ENCODE assay signal across 16 mouse cellular contexts in the genomic region with DNA sequence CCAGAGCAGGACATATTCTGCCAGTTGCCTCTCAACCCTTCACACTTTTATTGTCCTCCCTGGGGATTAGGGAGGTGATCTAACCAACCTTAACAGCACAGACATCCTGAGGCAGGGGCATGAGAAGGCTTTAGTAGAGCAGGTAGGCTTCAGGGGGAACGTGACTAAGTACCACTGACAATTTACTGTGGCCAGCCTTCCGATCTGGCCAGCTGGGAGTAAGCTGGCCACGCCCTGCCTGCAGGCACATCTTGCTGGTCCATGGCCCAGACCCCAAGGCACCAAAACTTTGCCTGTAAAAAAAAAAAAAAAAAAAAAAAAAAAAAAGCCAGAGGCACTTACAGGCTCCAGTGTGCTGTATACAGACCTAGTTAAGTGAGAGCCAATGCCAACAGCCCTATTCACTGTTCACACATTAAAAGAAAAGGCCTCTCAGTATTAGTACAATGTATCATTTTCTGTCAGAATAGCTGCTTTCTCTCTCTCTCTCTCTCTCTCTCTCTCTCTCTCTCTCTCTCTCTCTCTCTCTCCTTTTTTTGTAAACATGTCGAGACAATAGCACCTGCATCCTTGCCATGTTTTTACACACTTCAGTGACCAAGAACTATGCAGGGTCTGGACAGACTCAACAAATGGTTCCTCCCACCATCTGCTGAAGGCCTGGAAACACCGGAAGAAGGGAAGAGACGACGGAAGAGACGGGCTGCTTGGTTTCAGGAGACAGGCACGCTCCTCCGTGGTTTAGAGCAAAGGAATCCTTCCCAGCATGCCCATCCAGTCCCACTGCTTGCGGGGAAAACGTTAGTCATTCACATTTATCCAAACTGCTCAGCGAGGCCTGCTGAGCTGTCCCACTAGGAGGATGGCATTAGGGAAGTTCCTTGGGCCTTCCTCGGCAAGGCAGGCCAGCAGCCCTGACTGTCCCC. TPM values are rescaled to one million over a fixed set of nuclear protein-coding genes. Genes with fewer than 3 reads are reported as not detected.
DNase-seq lines count a peak whose midpoint lies in the region; ATAC-seq lines count a peak whose summit lies in the region.
"Had no signal": no experiment of that assay in that cellular context is flagged by ENCODE, and none has a peak within 500 bp of the region (broad histone marks: within the 10 kb centered on the region; RNA-seq: fewer than 3 reads in every experiment).

No protein-coding gene starts in this region.

- peak; percentile 25 to 31 for DNase-seq in cerebellum, postnatal 10 days
- no peak for DNase-seq in cerebellum, adult 8-10 months
- DNase-seq in neural tube, embryonic 10.5 days (ENCODE audit: extremely low spot score, low spot score), result no peak
- no peak for DNase-seq in thymus, postnatal 25 days
- no peak for DNase-seq in embryo, embryonic 10 days (ENCODE audit: low spot score)
- DNase-seq in lung, postnatal 10 days, result no peak
- DNase-seq: adrenal gland, adult 8-10 months; cerebellum, adult 11 months; heart, postnatal 36 days; lung, postnatal 36 days had no signal

- no peak overlapping the region for H3K4me3 ChIP-seq in neural tube, embryonic 14.5 days (ENCODE audit: low read depth, low read length)
- H3K4me3 ChIP-seq: embryonic facial prominence, embryonic 12.5 days; liver, embryonic 12.5 days; myocyte had no signal

- H3K4me1 ChIP-seq in neural tube, embryonic 14.5 days (ENCODE audit: control insufficient read depth, insufficient read depth, low read length), result no peaks in the 10 kb centered on the region
- H3K4me1 ChIP-seq: embryonic facial prominence, embryonic 12.5 days; liver, embryonic 12.5 days had no signal

- ATAC-seq in neural tube, embryonic 14.5 days (ENCODE audit: low read depth), result peak; percentile 46; the same call in 1 of the 2 replicates
- ATAC-seq in granulocyte monocyte progenitor cell, adult 5-6 weeks (replicated peaks; ENCODE audit: poor library complexity, severe bottlenecking), result 0 out of 2 replicates have a peak, but pooled peaks have one; percentile 13
- ATAC-seq: liver, embryonic 12.5 days had no signal

- no peak overlapping the region for H3K27ac ChIP-seq in neural tube, embryonic 14.5 days (ENCODE audit: low read depth, low read length)
- H3K27ac ChIP-seq: embryonic facial prominence, embryonic 12.5 days; liver, embryonic 12.5 days had no signal

- H3K9ac ChIP-seq in neural tube, embryonic 14.5 days (replicated peaks; ENCODE audit: low read depth, low read length), result no peak overlapping the region
- H3K9ac ChIP-seq: embryonic facial prominence, embryonic 12.5 days; liver, embryonic 12.5 days had no signal

- H3K9me3 ChIP-seq in neural tube, embryonic 14.5 days (ENCODE audit: control insufficient read depth, low read length), result no peaks in the 10 kb centered on the region
- H3K9me3 ChIP-seq: embryonic facial prominence, embryonic 12.5 days had no signal

- WGBS in neural tube, embryonic 14.5 days, result 67% methylated on average over 14 of the region's 14 CpGs

- no peak overlapping the region for H3K4me2 ChIP-seq in neural tube, embryonic 14.5 days (ENCODE audit: low read depth, low read length)
- H3K4me2 ChIP-seq: embryonic facial prominence, embryonic 12.5 days; liver, embryonic 12.5 days had no signal

- no peaks in the 10 kb centered on the region for H3K36me3 ChIP-seq in neural tube, embryonic 14.5 days (ENCODE audit: control insufficient read depth, insufficient read depth, low read length)
- H3K36me3 ChIP-seq: embryonic facial prominence, embryonic 12.5 days; liver, embryonic 12.5 days had no signal

- no peaks in the 10 kb centered on the region for H3K27me3 ChIP-seq in neural tube, embryonic 14.5 days (ENCODE audit: control insufficient read depth, insufficient read depth, low read length)
- H3K27me3 ChIP-seq: embryonic facial prominence, embryonic 12.5 days; liver, embryonic 12.5 days had no signal

RNA-seq across cellular contexts. Expression of a gene that starts 11.0 kb away (rescaled TPM):
- 244 and 315 TPM in 2 replicates for polyA plus RNA-seq in neural tube, embryonic 14.5 days (2014; fragmentation: Nextera tagmentation; extraction: Ambion mirVana)
- 2.8 TPM in 1 of 2 replicates, not detected in the other for total RNA-seq in granulocyte monocyte progenitor cell, adult 5-6 weeks (2014; fragmentation: Nextera tagmentation)
- 0.52 TPM in 1 of 2 replicates, not detected in the other for total RNA-seq in granulocyte monocyte progenitor cell, adult 5-6 weeks (2017)
- total RNA-seq: heart, postnatal 36 days had no signal
- polyA plus RNA-seq: liver, embryonic 12.5 days had no signal

RNA-seq across cellular contexts. Expression of a gene that starts 30.5 kb away (rescaled TPM):
- 0.48 and 0.81 TPM in 2 replicates for polyA plus RNA-seq in neural tube, embryonic 14.5 days (2014; fragmentation: Nextera tagmentation; extraction: Ambion mirVana)
- 38.8 and 47.1 TPM in 2 replicates for total RNA-seq in granulocyte monocyte progenitor cell, adult 5-6 weeks (2014; fragmentation: Nextera tagmentation)
- 43.6 and 46.7 TPM in 2 replicates for total RNA-seq in granulocyte monocyte progenitor cell, adult 5-6 weeks (2017)

RNA-seq across cellular contexts. Expression of a gene that starts 59.5 kb away (rescaled TPM):
- polyA plus RNA-seq in neural tube, embryonic 14.5 days (2014; fragmentation: Nextera tagmentation; extraction: Ambion mirVana), result 2.3 and 2.8 TPM in 2 replicates
- not detected in 2 replicates for total RNA-seq in granulocyte monocyte progenitor cell, adult 5-6 weeks (2014; fragmentation: Nextera tagmentation)
- total RNA-seq in granulocyte monocyte progenitor cell, adult 5-6 weeks (2017), result not detected in 2 replicates
- total RNA-seq: heart, adult 8-10 months; heart, postnatal 36 days had no signal

Comparison
In these comparisons a context has a peak if more than half of its experiments do, and no peak if none do; other contexts are left out.
1. DNase-seq: peak in cerebellum, postnatal 10 days (2 of 2); none in cerebellum, adult 8-10 months (single experiment), neural tube, embryonic 10.5 days (single experiment), thymus, postnatal 25 days (single experiment), embryo, embryonic 10 days (single experiment) and lung, postnatal 10 days (single experiment).